Mouse (Mus musculus): ENCODE data around the gene Olfr1211. TPM values are rescaled to one million over a fixed set of nuclear protein-coding genes. Genes with fewer than 3 reads are reported as not detected.

Gene Olfr1211
- total RNA-seq (2021): not detected

DNA sequence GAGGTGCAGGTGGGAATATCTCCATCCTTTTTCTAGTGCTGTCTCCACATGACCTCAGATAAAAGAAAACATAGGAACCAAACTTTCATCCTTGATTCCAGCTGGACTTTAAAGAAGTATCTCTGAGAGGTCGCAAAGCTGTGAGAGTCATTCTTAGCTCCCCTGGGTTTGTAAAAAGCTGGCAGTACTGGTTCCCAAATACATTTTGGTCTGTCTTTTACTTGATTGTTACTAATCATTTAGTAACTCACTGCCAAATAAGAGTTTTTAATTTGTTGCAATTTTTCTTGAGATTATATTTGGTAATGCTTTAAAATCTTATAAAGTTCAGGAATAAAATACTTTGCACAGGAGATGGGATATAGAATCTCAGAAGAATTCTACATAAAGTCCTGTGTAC is at the start of gene Olfr1211:
Olfr1211 (minus strand) TSS at position 101 of the 400 bp plus-strand sequence.
- DNase-seq (ENCODE audit: extremely low spot score in 1 of 2, low spot score in 1 of 2): no peak

- no peak for DNase-seq (ENCODE audit: extremely low spot score in 1 of 2, low spot score in 1 of 2)
These were observed 42.3 kb upstream of the Olfr1211 start, which contains the start of gene Gm13762 for GRCm38 (mm10) chr2:88980181-88980580. Gene Gm13762 (minus strand): TSS chr2:88980281.

GRCm38 (mm10) chr2:88953669-88954068 is 15.8 kb upstream of the Olfr1211 start, which contains the start of gene Olfr1212:
Gene Olfr1212 (plus strand): TSS chr2:88953969.
- no peak for DNase-seq (ENCODE audit: extremely low spot score in 1 of 2, low spot score in 1 of 2)

DNA sequence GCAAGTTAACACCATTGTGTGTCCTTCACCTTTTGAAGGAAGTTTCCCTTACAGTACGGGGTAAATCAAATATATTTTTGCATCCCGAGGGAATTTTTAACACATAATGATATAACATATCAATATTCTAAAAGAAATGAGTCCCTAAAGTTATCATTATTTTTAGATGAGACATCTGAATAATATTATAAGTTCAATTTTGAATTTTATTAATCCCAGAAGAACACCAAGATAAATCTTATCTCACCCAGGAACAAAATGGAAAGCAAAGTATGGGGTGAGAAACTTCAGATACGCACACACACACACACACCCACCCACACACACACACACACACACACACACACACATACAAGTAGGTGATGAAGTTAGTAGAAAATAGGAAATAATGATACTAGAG is 22.9 kb downstream of the Olfr1211 start, which contains the start of gene Olfr1209:
Olfr1209 (minus strand) TSS at position 101 of the 400 bp plus-strand sequence.
- DNase-seq (ENCODE audit: extremely low spot score in 1 of 2, low spot score in 1 of 2): no peak

GRCm38 (mm10) chr2:88902211-88902610 is 35.7 kb downstream of the Olfr1211 start, which contains the start of gene Olfr1208:
Gene Olfr1208 (minus strand): TSS chr2:88902311.
- no peak for DNase-seq (ENCODE audit: extremely low spot score in 1 of 2, low spot score in 1 of 2)

Other genes starting within 250 kb of the Olfr1211 start
- gene Olfr1195, start 248.9 kb downstream of the Olfr1211 start, total RNA-seq (2021): not detected
- gene Olfr1196, start 233.5 kb downstream of the Olfr1211 start, total RNA-seq (2021): not detected
- not detected for gene Olfr1197, start 205.7 kb downstream of the Olfr1211 start, total RNA-seq (2021)
- not detected for gene Olfr1198, start 186.7 kb downstream of the Olfr1211 start, total RNA-seq (2021)
- gene Olfr1199, start 177.6 kb downstream of the Olfr1211 start, total RNA-seq (2021): not detected
- not detected for gene Olfr1200, start 167.6 kb downstream of the Olfr1211 start, total RNA-seq (2021)
- gene Olfr1201, start 145.1 kb downstream of the Olfr1211 start, total RNA-seq (2021): not detected
- gene Olfr1202, start 123.6 kb downstream of the Olfr1211 start, total RNA-seq (2021): not detected
- not detected for gene Olfr1205, start 108.4 kb downstream of the Olfr1211 start, total RNA-seq (2021)
- not detected for gene Olfr1204, start 88.8 kb downstream of the Olfr1211 start, total RNA-seq (2021)
- not detected for gene Olfr1206, start 74.9 kb downstream of the Olfr1211 start, total RNA-seq (2021)
- not detected for gene Olfr1208, start 35.8 kb downstream of the Olfr1211 start, total RNA-seq (2021)
- gene Olfr1209, start 23.0 kb downstream of the Olfr1211 start, total RNA-seq (2021): not detected
- gene Olfr1212, start 15.9 kb upstream of the Olfr1211 start, total RNA-seq (2021): not detected
- not detected for gene Gm13762, start 42.2 kb upstream of the Olfr1211 start, total RNA-seq (2021)
- not detected for gene Olfr1214, start 54.5 kb upstream of the Olfr1211 start, total RNA-seq (2021)
- not detected for gene Olfr1215, start 68.9 kb upstream of the Olfr1211 start, total RNA-seq (2021)
- not detected for gene Olfr1216, start 80.2 kb upstream of the Olfr1211 start, total RNA-seq (2021)
- not detected for gene Olfr1217, start 94.0 kb upstream of the Olfr1211 start, total RNA-seq (2021)
- gene Olfr1218, start 123.1 kb upstream of the Olfr1211 start, total RNA-seq (2021): not detected
- not detected for gene Olfr1219, start 145.4 kb upstream of the Olfr1211 start, total RNA-seq (2021)
- gene Olfr1220, start 168.7 kb upstream of the Olfr1211 start, total RNA-seq (2021): not detected
- gene Olfr1221, start 179.2 kb upstream of the Olfr1211 start, total RNA-seq (2021): not detected
- gene Olfr1222, start 194.9 kb upstream of the Olfr1211 start, total RNA-seq (2021): not detected
- not detected for gene Olfr1223, start 213.4 kb upstream of the Olfr1211 start, total RNA-seq (2021)
- gene Olfr1224-ps1, start 226.0 kb upstream of the Olfr1211 start, total RNA-seq (2021): not detected
- not detected for gene Olfr1225, start 236.6 kb upstream of the Olfr1211 start, total RNA-seq (2021)